Mouse (Mus musculus): ENCODE data around the gene Plekhm2.

DNA sequence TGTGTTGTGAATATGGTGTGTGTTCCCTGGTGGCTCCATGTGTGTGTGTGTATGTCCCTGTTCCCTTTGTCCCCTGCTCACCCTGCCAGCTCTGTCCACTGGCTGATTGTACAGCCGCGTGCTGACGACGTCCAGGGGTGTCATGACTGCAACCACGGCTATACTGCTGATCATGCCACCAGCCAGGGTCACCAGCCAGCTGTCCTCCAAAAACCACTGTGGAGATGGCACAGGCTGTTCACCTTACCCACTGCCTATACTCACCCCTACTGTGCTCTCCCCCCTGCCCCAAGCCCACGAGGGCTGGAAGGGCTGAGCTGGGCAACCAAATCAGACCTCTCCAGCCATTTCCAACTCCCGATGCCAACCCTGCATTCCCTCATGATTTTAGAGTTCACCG lies 43.4 kb downstream of the Plekhm2 start:
- TF ChIP-seq CTCF (IDR thresholded peaks at IDR 0.05; ENCODE audit: low read depth, low read length), result no peak
- no peak for TF ChIP-seq POLR2A (IDR thresholded peaks at IDR 0.05; ENCODE audit: extremely low read depth, insufficient read depth, low read length)

All from liver, adult 2 months (tissue).